Mouse (Mus musculus) olfactory bulb, adult 2 months (tissue): ENCODE results near the gene Dner.

Experiments used
- CTCF ChIP-seq: fragments of 200-500 bp; IDR thresholded peaks from 2 replicates; pipeline ENCODE4 v1.5.1; 2012; ENCODE audit warnings: low read depth, mild to moderate bottlenecking, low read length, moderate library complexity; ENCODE audit not compliant: insufficient read depth
- POLR2A ChIP-seq: fragments of 200-500 bp; IDR thresholded peaks from 2 replicates; pipeline ENCODE4 v1.6.1; 2012; ENCODE audit warnings: mild to moderate bottlenecking, low read depth, low read length, moderate library complexity; ENCODE audit not compliant: insufficient read depth

DNA sequence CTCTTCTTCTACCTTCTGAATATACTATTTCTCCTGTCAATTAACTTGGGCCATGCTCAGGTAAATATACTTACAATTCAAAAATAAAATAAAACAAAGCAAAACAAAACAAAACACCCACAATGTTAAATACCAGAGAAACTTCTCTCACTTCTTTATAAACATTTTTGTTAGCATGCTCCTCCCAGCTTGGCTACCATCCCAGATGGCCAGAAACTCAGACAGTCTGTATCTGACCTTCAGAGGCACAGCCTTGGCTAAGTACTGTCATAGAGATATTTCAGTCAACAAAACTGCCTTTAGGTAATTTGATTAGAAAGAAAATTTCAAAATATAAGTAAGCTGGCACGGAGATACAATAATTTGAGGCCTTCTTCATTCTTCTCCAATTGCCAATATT, 259.7 kb downstream of the Dner start:
- TF ChIP-seq CTCF = no peak
- TF ChIP-seq POLR2A = no peak
